Mouse (Mus musculus): ENCODE results near the gene Mctp1.
"Not testable (repeated sequence)": the region's sequence is repeated elsewhere in the genome, so short reads cannot be mapped to it uniquely, and the experiment has no call there.

The Mctp1 gene

GRCm38 (mm10) chr13:76484086-76484709 is 99.9 kb downstream of the Mctp1 start:
- peak; percentile 37 to 43 for DNase-seq

GRCm38 (mm10) chr13:76515896-76516295 is 131.6 kb downstream of the Mctp1 start:
- no peak for DNase-seq

GRCm38 (mm10) chr13:76523170-76523569 is 138.8 kb downstream of the Mctp1 start:
- DNase-seq, result no peak

GRCm38 (mm10) chr13:76527326-76527725 is 143.0 kb downstream of the Mctp1 start:
- DNase-seq, result no peak

- no peak for DNase-seq
Observed at GRCm38 (mm10) chr13:76527751-76528150, 143.4 kb downstream of the Mctp1 start.

- DNase-seq, result no peak
Observed at GRCm38 (mm10) chr13:76529915-76530314, 145.6 kb downstream of the Mctp1 start.

- no peak for DNase-seq
Observed at GRCm38 (mm10) chr13:76530867-76531504, 146.7 kb downstream of the Mctp1 start.

- DNase-seq, result peak; percentile 43 to 54
Observed at GRCm38 (mm10) chr13:76547854-76548253, 163.5 kb downstream of the Mctp1 start.

- DNase-seq, result no peak
Observed at GRCm38 (mm10) chr13:76560918-76561317, 176.6 kb downstream of the Mctp1 start.

GRCm38 (mm10) chr13:76561594-76561993 is 177.3 kb downstream of the Mctp1 start:
- DNase-seq, result no peak

GRCm38 (mm10) chr13:76564061-76564460 is 179.7 kb downstream of the Mctp1 start:
- peak; percentile 63 to 65 for DNase-seq

GRCm38 (mm10) chr13:76566024-76566423 is 181.7 kb downstream of the Mctp1 start:
- DNase-seq, result no peak

GRCm38 (mm10) chr13:76567448-76567847 is 183.1 kb downstream of the Mctp1 start:
- no peak for DNase-seq

- DNase-seq, result peak in 1 of 2 experiments; percentile 8
Observed at GRCm38 (mm10) chr13:76568569-76569211, 184.4 kb downstream of the Mctp1 start.

- DNase-seq, result no peak
Observed at GRCm38 (mm10) chr13:76579414-76579813, 195.1 kb downstream of the Mctp1 start.

- no peak for DNase-seq
Observed at GRCm38 (mm10) chr13:76585447-76585846, 201.1 kb downstream of the Mctp1 start.

- not testable (repeated sequence) for DNase-seq
Observed at GRCm38 (mm10) chr13:76590709-76591108, 206.4 kb downstream of the Mctp1 start.

GRCm38 (mm10) chr13:76591189-76591588 is 206.9 kb downstream of the Mctp1 start:
- DNase-seq, result no peak

- no peak for DNase-seq
Observed at GRCm38 (mm10) chr13:76591692-76592091, 207.4 kb downstream of the Mctp1 start.

- no peak for DNase-seq
Observed at GRCm38 (mm10) chr13:76592908-76593307, 208.6 kb downstream of the Mctp1 start.

- no peak for DNase-seq
Observed at GRCm38 (mm10) chr13:76597005-76597404, 212.7 kb downstream of the Mctp1 start.

- no peak for DNase-seq
Observed at GRCm38 (mm10) chr13:76609425-76609824, 225.1 kb downstream of the Mctp1 start.

- no peak for DNase-seq
Observed at GRCm38 (mm10) chr13:76611499-76611898, 227.2 kb downstream of the Mctp1 start.

- no peak for DNase-seq
Observed at GRCm38 (mm10) chr13:76620111-76620510, 235.8 kb downstream of the Mctp1 start.

All from cerebellum, postnatal 10 days (tissue).